Mouse (Mus musculus) testis, postnatal 10 days (tissue): ENCODE measurements at regions not wholly inside any gene's neighbourhood (a gene's known extent, or its start where the extent isn't known, plus 50 kb on each side); places are given as distances from the start of the nearest gene placed in this dataset.

Source experiments
- DNase-seq: peaks from one replicate; pipeline ENCODE4 v3.0.0; 2021; ENCODE audit warnings: low spot score

GRCm38 (mm10) chr5:44416844-44417589, 190.6 kb upstream of the Tapt1 start:
- DNase-seq = no peak

- DNase-seq = peak; percentile 66
These were observed 188.0 kb upstream of the Tapt1 start for GRCm38 (mm10) chr5:44414441-44414840.

- DNase-seq = no peak
These were observed 176.9 kb upstream of the Tapt1 start for GRCm38 (mm10) chr5:44403300-44403699.

- no peak for DNase-seq
These were observed 174.3 kb upstream of the Tapt1 start for GRCm38 (mm10) chr5:44400573-44401332.

GRCm38 (mm10) chr5:44387237-44387810, 160.9 kb upstream of the Tapt1 start:
- no peak for DNase-seq

GRCm38 (mm10) chr5:44386176-44386575, 159.8 kb upstream of the Tapt1 start:
- DNase-seq = no peak

GRCm38 (mm10) chr5:44383049-44383448, 156.6 kb upstream of the Tapt1 start:
- no peak for DNase-seq

GRCm38 (mm10) chr5:44370006-44370405, 143.6 kb upstream of the Tapt1 start:
- DNase-seq = no peak

GRCm38 (mm10) chr5:44352324-44352723, 125.9 kb upstream of the Tapt1 start:
- DNase-seq = no peak

- no peak for DNase-seq
These were observed 115.1 kb upstream of the Tapt1 start for GRCm38 (mm10) chr5:44341457-44342014.

- no peak for DNase-seq
These were observed 112.2 kb upstream of the Tapt1 start for GRCm38 (mm10) chr5:44338662-44339061.

- DNase-seq = no peak
These were observed 109.3 kb upstream of the Tapt1 start for GRCm38 (mm10) chr5:44335756-44336155.

- no peak for DNase-seq
These were observed 93.2 kb upstream of the Tapt1 start for GRCm38 (mm10) chr5:44319626-44320025.

- no peak for DNase-seq
These were observed 80.5 kb upstream of the Tapt1 start for GRCm38 (mm10) chr5:44306769-44307557.

- peak; percentile 79 for DNase-seq
These were observed 77.7 kb upstream of the Tapt1 start for GRCm38 (mm10) chr5:44303886-44304855.

- DNase-seq = peak; percentile 89
These were observed 58.0 kb upstream of the Tapt1 start for GRCm38 (mm10) chr5:44284384-44284783.
